Mouse (Mus musculus): ENCODE results near the gene Pcgf2. TPM values are rescaled to one million over a fixed set of nuclear protein-coding genes. Genes with fewer than 3 reads are reported as not detected.
"Not testable (repeated sequence)": the region's sequence is repeated elsewhere in the genome, so short reads cannot be mapped to it uniquely, and the experiment has no call there.

Gene Pcgf2
- total RNA-seq (2021), result 1 to 10 TPM; 6.5 to 7.7 TPM
- long read RNA-seq, experiment 1, partial matches to known transcripts, result 1 of 1 reads
- long read RNA-seq, experiment 1, other reads (novel, unspliced or antisense), result 0 of 1 reads
- long read RNA-seq, experiment 2, result 0 reads

DNA sequence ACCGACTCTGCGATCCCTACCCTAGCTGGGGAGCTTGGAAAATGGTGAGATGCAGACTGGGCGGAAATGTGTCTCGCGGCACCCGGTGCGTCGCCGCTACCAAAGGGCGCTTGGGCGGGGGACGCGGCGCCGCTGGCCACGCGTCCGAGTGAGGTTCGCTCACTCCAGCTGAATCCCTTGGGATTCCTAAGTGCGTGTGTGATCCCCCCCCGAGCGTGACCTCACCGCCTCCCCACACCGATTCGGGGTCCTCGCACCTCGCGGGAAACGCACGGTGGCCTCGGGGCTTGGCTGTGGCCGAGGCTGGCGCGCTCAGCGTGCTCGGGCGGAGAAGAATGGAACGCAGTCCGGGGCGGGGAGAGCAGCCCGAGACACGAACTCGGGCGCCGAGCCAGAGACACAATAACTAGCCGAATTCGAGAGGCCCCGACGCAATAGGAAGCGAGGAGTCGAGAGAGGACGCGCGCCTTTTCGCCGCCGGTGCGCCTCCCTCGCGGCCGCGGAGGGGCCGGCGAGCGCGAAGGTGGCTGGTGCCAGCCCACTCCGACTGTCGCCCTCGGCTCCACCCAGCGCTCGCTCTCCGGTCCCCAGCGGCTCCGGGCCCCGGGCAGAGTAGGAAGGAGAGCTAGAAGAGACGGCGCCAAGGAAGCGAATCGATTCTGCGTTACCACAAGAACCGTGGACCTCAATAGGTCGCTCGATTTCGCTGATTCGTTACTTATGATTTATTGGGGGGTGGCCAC is at the start of gene Pcgf2:
Pcgf2 (minus strand) TSS at position 495 of the 743 bp plus-strand sequence.
- intact Hi-C loops (cut with DNase I; ENCODE audit: low total_unique reads), result no loop called here

DNA sequence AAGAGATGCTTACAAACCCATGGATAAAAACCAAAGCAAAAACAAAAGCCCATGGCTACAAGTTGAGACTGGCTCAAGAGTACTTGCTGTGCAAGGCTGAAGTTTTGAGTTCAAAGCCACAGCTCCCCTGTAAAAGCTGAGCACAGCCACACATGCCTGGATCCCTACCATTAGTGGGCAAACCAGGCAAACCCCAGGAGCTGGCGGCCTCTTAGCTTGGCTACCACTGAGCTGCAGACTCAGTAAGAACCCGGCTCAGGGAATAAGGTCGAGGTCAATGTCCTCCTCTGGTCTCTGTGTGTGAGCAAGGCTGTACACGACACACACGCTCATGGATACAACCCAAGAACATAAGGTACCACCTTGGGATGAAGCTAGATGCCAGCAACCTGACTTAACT is 48.2 kb upstream of the Pcgf2 start:
- no peak for DNase-seq
- intact Hi-C loops (cut with DNase I; ENCODE audit: low total_unique reads), result no loop called here

More for the DNA sequence above, at the start of gene Pcgf2:
- peak; percentile 87 for DNase-seq

DNA sequence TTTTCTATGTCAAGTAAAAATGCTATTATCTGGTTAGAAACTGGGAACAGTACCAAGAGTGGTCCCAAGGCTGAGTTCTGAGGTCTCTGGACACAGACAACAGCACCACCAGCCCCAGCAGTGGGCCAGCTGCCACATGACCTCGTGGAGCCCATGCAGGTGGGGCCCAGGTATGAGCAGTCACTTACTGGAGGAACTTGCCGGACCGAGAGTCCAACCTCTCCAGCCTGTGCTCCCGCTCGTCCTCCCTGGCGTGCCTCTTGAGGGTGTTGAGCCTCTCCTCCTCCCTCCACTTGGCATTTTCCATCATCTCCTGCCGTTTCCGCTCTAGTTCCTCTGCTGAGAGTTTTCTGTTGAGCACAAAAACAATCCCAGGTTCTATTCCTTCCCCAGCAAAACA is 47.5 kb upstream of the Pcgf2 start:
- peak; percentile 29 for DNase-seq
- intact Hi-C loops (cut with DNase I; ENCODE audit: low total_unique reads), result no loop called here

DNA sequence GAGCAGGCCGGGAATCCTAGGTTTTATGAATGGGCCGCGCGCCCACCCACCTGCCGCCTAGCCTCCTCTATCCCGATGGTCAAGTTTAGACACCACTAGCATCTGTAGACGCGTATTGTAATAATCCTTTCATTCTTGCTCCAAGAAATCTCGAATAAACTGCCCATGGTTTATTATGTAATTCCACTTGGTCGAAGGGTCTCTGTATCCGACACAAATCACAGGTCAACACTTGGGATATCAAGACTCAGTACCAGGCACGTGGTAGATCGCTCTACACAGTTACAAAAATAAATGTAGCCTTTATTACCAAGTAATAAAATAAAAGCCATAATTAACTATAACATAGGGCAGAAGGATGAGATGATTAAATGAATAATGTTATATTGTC is 45.0 kb upstream of the Pcgf2 start:
- DNase-seq, result no peak
- intact Hi-C loops (cut with DNase I; ENCODE audit: low total_unique reads), result no loop called here

DNA sequence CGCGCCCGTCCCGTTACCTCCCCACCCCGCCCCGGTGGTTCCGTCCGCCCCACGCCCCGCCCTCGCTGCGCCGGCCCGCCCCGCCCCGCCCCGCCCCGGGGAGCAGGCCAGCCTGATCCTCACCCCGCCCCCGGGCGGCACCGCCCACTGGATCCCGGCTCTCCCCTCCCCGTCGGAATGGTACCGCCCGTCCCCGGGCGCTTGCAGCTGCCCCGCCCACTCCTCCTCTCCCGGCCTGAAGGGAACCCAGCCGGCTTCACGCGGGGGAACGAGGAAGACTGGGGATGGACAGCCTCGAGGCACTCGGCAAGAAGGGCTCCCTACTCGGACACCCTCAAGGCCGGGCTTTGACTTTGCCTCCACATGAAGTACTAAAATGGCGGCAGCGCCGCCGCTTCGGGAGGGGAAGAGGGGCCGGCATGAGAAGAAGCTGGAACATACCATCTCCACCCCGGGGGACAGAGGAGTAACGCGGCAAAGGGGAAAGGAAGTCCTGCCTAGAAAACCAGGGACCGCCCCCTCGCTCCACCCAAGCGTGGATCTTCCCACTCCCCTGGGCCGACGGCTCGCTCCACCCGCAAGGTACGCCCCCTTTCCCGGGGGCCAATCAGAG is 44.5 kb upstream of the Pcgf2 start:
- intact Hi-C loops (cut with DNase I; ENCODE audit: low total_unique reads), result loop anchor here (5.0 kb wide), 1 partner anchor 38 kb away; no protein-coding TSS in a partner anchor

GRCm38 (mm10) chr11:97744063-97744717 is 43.9 kb upstream of the Pcgf2 start, which contains the start of gene Pip4k2b:
Gene Pip4k2b (minus strand): TSS chr11:97744704.
- DNase-seq, result peak; percentile 69
- intact Hi-C loops (cut with DNase I; ENCODE audit: low total_unique reads), result loop anchor here (5.0 kb wide), 1 partner anchor 37 kb away; no protein-coding TSS in a partner anchor

More for the DNA sequence above, 44.5 kb upstream of the Pcgf2 start:
- DNase-seq, result peak; percentile 99

DNA sequence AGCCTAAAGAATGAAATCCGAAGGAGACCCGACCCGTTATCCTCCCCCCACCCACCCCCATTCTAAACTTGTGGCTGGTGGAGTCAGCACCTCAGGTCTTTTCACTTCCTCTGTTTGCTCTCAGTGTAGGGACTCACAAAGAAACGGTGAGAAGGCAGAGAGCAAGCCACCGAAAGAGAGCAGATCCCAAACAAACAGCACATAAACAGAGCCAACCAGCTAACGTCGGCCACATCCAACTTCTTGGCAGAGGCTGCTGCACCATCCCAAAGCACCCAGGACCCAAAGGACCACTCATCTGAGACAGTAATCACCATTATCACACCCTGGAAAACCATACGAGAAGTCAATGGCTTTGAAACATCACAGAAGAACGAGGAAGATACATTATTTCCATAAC is 43.1 kb upstream of the Pcgf2 start:
- intact Hi-C loops (cut with DNase I; ENCODE audit: low total_unique reads), result loop anchor here (5.0 kb wide), 1 partner anchor 36 kb away; no protein-coding TSS in a partner anchor
- DNase-seq, result no peak

DNA sequence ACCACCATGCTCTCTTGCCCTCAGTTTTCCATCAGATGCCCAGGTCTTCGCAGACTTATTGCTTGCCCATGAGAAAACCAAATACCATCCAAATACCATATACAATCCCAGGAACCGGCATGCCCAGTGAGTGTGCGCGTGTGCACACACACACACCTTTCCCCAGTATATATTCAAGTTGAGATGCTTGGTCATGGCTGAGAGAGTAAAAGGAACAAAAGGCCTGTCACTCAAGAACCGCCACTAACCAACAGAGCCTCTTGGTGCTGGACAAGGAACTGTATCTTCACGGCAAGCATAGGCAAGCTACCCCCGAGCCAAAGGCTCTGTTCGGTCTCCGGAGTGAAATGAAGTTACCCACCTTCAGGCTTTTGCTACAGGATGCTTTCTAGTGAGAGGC is 42.3 kb upstream of the Pcgf2 start:
- intact Hi-C loops (cut with DNase I; ENCODE audit: low total_unique reads), result loop anchor here (5.0 kb wide), 1 partner anchor 35 kb away; no protein-coding TSS in a partner anchor
- DNase-seq, result no peak

DNA sequence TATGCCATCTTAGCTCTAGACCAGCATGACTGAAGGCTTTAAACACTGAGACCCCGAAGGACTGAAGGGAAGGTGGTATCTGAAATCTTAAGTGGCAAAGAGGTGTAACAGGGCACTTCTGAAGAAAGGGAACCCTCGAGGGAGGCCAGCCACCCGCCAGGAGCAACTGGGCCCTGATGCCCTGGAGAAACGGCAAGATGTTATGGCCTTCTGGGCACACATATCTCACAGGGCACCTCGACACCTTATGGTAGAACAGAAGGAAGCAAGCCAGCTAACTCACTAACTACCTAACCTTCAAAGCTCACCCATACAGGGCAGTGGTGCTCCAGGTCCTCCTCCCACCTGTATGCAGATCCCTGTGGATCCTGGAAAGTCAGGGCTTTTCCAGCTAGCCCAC is 41.9 kb upstream of the Pcgf2 start:
- no peak for DNase-seq
- intact Hi-C loops (cut with DNase I; ENCODE audit: low total_unique reads), result loop anchor here (5.0 kb wide), 1 partner anchor 35 kb away; no protein-coding TSS in a partner anchor

GRCm38 (mm10) chr11:97740190-97740589 is 39.9 kb upstream of the Pcgf2 start:
- intact Hi-C loops (cut with DNase I; ENCODE audit: low total_unique reads), result loop anchor here (5.0 kb wide), 1 partner anchor 33 kb away; no protein-coding TSS in a partner anchor
- DNase-seq, result peak; percentile 42

- DNase-seq, result no peak
- intact Hi-C loops (cut with DNase I; ENCODE audit: low total_unique reads), result no loop called here
Observed at GRCm38 (mm10) chr11:97739155-97739554, 38.9 kb upstream of the Pcgf2 start.

GRCm38 (mm10) chr11:97738703-97739102 is 38.4 kb upstream of the Pcgf2 start:
- intact Hi-C loops (cut with DNase I; ENCODE audit: low total_unique reads), result no loop called here
- no peak for DNase-seq

GRCm38 (mm10) chr11:97737600-97737999 is 37.3 kb upstream of the Pcgf2 start:
- intact Hi-C loops (cut with DNase I; ENCODE audit: low total_unique reads), result no loop called here
- no peak for DNase-seq

DNA sequence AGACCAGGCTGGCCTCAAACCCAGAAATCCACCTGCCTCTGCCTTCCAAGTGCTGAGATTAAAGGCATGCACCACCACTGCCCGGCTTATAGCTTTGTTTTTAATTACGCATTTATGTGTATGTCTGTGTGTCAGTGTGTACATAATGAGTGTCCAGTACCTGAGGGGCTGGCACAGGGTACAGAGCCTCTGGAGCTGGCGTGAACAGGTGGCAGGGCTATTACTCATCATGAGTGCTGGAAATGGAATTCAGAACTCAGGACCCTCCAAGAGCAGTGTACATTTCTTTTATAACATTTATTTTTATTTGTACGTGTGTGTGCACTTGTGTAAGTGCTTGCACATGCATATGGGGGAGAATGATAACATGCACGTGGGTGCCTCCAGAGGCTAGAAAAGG is 36.3 kb upstream of the Pcgf2 start:
- intact Hi-C loops (cut with DNase I; ENCODE audit: low total_unique reads), result no loop called here
- DNase-seq, result no peak

DNA sequence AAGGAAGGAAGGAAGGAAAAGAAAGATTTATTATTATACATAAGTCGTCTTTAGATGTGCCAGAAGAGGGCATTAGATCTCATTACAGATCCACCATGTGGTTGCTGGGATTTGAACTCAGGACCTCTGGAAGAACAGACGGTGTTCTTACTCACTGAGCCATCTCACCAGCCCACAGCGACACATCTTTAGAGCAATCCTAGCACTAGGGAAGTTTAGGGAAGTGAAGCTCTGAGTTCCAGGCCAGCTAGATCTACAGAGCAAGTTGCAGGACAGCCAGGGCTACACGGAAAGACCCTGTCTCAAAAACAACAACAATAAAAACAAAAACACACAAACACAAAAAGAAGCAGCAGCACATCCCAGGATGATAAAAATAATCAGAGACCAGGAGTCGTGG is 34.5 kb upstream of the Pcgf2 start:
- intact Hi-C loops (cut with DNase I; ENCODE audit: low total_unique reads); DNase-seq: not testable (repeated sequence)

GRCm38 (mm10) chr11:97733689-97734088 is 33.4 kb upstream of the Pcgf2 start:
- no peak for DNase-seq
- intact Hi-C loops (cut with DNase I; ENCODE audit: low total_unique reads), result no loop called here

DNA sequence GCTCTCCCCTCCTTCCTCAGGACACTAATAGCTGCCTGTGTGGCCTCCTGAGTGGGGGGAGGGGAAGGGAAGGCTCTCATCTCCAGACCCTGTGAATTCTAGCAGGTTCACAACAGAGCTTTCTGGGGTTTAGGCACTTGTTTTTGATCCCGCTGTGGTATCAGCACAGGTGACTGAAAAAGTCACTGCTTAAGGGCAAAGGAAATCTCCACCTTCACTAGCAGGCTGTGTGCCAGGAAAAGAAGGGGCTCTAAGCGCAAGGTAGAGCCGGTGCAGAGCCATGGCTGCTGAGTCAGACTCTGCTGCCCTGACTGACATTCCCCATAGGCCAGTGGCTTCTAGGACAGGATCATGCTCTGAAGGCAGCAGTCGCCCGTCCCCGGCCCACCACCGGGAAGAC is 28.4 kb upstream of the Pcgf2 start:
- no peak for DNase-seq
- intact Hi-C loops (cut with DNase I; ENCODE audit: low total_unique reads), result no loop called here

- DNase-seq, result no peak
- intact Hi-C loops (cut with DNase I; ENCODE audit: low total_unique reads), result no loop called here
Observed at GRCm38 (mm10) chr11:97728311-97728710, 28.0 kb upstream of the Pcgf2 start.

- no peak for DNase-seq
- intact Hi-C loops (cut with DNase I; ENCODE audit: low total_unique reads), result no loop called here
Observed at GRCm38 (mm10) chr11:97723709-97724108, 23.4 kb upstream of the Pcgf2 start.

DNA sequence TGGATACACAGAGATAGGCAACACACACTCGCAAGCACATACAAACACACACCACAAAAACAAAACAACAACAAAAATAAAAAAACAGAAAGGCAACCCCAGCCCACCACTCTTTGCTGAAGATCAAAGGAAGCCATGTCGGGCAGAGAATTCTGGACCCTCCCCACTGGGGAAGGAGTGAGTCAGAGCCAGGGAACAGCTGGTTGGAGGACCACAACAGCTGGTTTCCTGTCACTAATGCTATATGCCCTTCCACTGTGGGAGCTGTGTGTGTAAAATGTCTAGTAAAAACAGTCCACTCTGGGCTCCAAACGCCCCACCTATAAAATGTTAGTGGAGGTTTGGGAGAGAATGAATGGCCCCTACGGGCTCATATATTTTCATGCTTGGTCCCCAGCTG is 21.0 kb upstream of the Pcgf2 start:
- intact Hi-C loops (cut with DNase I; ENCODE audit: low total_unique reads), result no loop called here
- no peak for DNase-seq
